Mouse (Mus musculus) CH12.LX (cell line): Measurements from ENCODE around the gene Rin3. TPM values are rescaled to one million over a fixed set of nuclear protein-coding genes. Genes with fewer than 3 reads are reported as not detected.

ENCODE experiments used
- DNase-seq: peaks from one replicate; pipeline ENCODE4 v3.0.0-alpha.2; 2013; ENCODE audit errors: extremely low read depth
- H3K27ac ChIP-seq: 2 replicates; pipeline ENCODE4 v1.5.1; 2012; ENCODE audit warnings: low read depth, mild to moderate bottlenecking, control low read depth, moderate library complexity; ENCODE audit not compliant: insufficient read depth
- H3K27me3 ChIP-seq: replicated peaks from 2 replicates; pipeline ENCODE3; 2012; ENCODE audit warnings: inconsistent platforms
- H3K36me3 ChIP-seq, 2 experiments: replicated peaks in 1 of 2; 2 replicates each; pipeline versions ENCODE3 to v1.6.1; 2012; ENCODE audit warnings: inconsistent platforms in 1 of 2, low read length in 1 of 2, mild to moderate bottlenecking in 1 of 2, mixed read lengths in 1 of 2, moderate library complexity in 1 of 2; ENCODE audit not compliant: control insufficient read depth in 1 of 2, insufficient read depth in 1 of 2
- H3K4me1 ChIP-seq, 2 experiments: 2 replicates each; pipeline ENCODE4 v1.6.1; 2012; ENCODE audit warnings: inconsistent platforms in 1 of 2, moderate library complexity in 1 of 2; ENCODE audit not compliant: insufficient read depth in 2 of 2, control insufficient read depth in 1 of 2
- H3K4me2 ChIP-seq: 2 replicates; pipeline ENCODE4 v1.6.1; 2012; ENCODE audit warnings: low read depth, mild to moderate bottlenecking, control low read depth; ENCODE audit not compliant: poor library complexity, insufficient read depth, severe bottlenecking
- H3K4me3 ChIP-seq, 3 experiments: fragments of 150-350 bp in 1 of 3; sonication (generic) in 1 of 3; replicated peaks in 1 of 3; 2 replicates each; pipeline versions ENCODE3 to v1.5.1; 2011 to 2012; ENCODE audit warnings: low read depth in 2 of 3, low read length in 2 of 3, mild to moderate bottlenecking in 2 of 3, moderate library complexity in 2 of 3, control low read depth in 1 of 3, improper control_type of control experiment in 1 of 3, inconsistent platforms in 1 of 3, mixed read lengths in 1 of 3; ENCODE audit not compliant: poor library complexity in 1 of 3
- H3K79me2 ChIP-seq: replicated peaks from 2 replicates; pipeline ENCODE4 v1.6.1; 2012; ENCODE audit warnings: mild to moderate bottlenecking, moderate library complexity; ENCODE audit not compliant: control insufficient read depth, poor library complexity, insufficient read depth, severe bottlenecking; ENCODE audit errors: extremely low read depth
- H3K9ac ChIP-seq: 2 replicates; pipeline ENCODE4 v1.6.1; 2012; ENCODE audit warnings: low read depth, mild to moderate bottlenecking, control low read depth, moderate library complexity; ENCODE audit not compliant: insufficient read depth
- H3K9me3 ChIP-seq: replicated peaks from 2 replicates; pipeline ENCODE3; 2012; ENCODE audit warnings: low read length, inconsistent platforms, mixed read lengths
- BHLHE40 ChIP-seq: IDR thresholded peaks from 2 replicates; pipeline ENCODE4 v1.6.1; 2011; ENCODE audit warnings: mild to moderate bottlenecking, low read depth, low read length, improper control_type of control experiment
- CHD1 ChIP-seq: IDR thresholded peaks from 2 replicates; pipeline ENCODE4 v1.6.1; 2012; ENCODE audit warnings: low read depth, low read length, improper control_type of control experiment, inconsistent platforms
- CTCF ChIP-seq, 2 experiments: IDR thresholded peaks in 1 of 2; conservative IDR thresholded peaks in 1 of 2; 2 replicates each; pipeline ENCODE4 v1.5.1; 2011 to 2012; ENCODE audit warnings: low read depth in 2 of 2, low read length in 2 of 2, improper control_type of control experiment in 1 of 2, inconsistent platforms in 1 of 2, mild to moderate bottlenecking in 1 of 2, moderate library complexity in 1 of 2
- E2F4 ChIP-seq: IDR thresholded peaks from 2 replicates; pipeline ENCODE4 v1.6.1; 2011; ENCODE audit warnings: low read depth, low read length, improper control_type of control experiment; ENCODE audit not compliant: insufficient replicate concordance
- EP300 ChIP-seq: IDR thresholded peaks from 2 replicates; pipeline ENCODE4 v1.6.1; 2011; ENCODE audit warnings: low read length, improper control_type of control experiment
- ETS1 ChIP-seq: conservative IDR thresholded peaks from 2 replicates; pipeline ENCODE4 v1.6.1; 2012; ENCODE audit warnings: low read depth, mild to moderate bottlenecking, inconsistent platforms, low read length, improper control_type of control experiment, moderate library complexity
- IRF4 ChIP-seq: IDR thresholded peaks from 2 replicates; pipeline ENCODE4 v1.6.1; 2014; ENCODE audit warnings: low read depth, mild to moderate bottlenecking, inconsistent platforms, low read length, improper control_type of control experiment
- JUN ChIP-seq: IDR thresholded peaks from 2 replicates; pipeline ENCODE4 v1.6.1; 2011; ENCODE audit warnings: low read depth, mild to moderate bottlenecking, low read length, improper control_type of control experiment, moderate library complexity; ENCODE audit not compliant: insufficient read depth
- JUND ChIP-seq: conservative IDR thresholded peaks from 2 replicates; pipeline ENCODE4 v1.6.1; 2011; ENCODE audit warnings: low read depth, low read length, improper control_type of control experiment
- MAFK ChIP-seq: IDR thresholded peaks from 2 replicates; pipeline ENCODE4 v1.6.1; 2011; ENCODE audit warnings: low read length, improper control_type of control experiment; ENCODE audit not compliant: insufficient replicate concordance
- MAX ChIP-seq: IDR thresholded peaks from 2 replicates; pipeline ENCODE4 v1.6.1; 2011; ENCODE audit warnings: low read length, improper control_type of control experiment
- MEF2A ChIP-seq: IDR thresholded peaks from 2 replicates; pipeline ENCODE4 v1.6.1; 2014; ENCODE audit warnings: low read depth, mild to moderate bottlenecking, inconsistent platforms, low read length, improper control_type of control experiment, borderline replicate concordance
- MXI1 ChIP-seq: IDR thresholded peaks from 2 replicates; pipeline ENCODE4 v1.6.1; 2011; ENCODE audit warnings: mild to moderate bottlenecking, low read depth, low read length, improper control_type of control experiment
- MYC ChIP-seq: IDR thresholded peaks from 2 replicates; pipeline ENCODE4 v1.6.1; 2011; ENCODE audit warnings: low read depth, mild to moderate bottlenecking, improper control_type of control experiment, low read length
- NRF1 ChIP-seq: IDR thresholded peaks from 2 replicates; pipeline ENCODE4 v1.6.1; 2014; ENCODE audit warnings: low read depth, mild to moderate bottlenecking, inconsistent platforms, low read length, improper control_type of control experiment, moderate library complexity
- PAX5 ChIP-seq: IDR thresholded peaks from 2 replicates; pipeline ENCODE4 v1.6.1; 2012; ENCODE audit warnings: low read length, inconsistent platforms, mixed read lengths
- POLR2A ChIP-seq: IDR thresholded peaks from 2 replicates; pipeline ENCODE4 v1.6.1; 2011; ENCODE audit warnings: low read depth, mild to moderate bottlenecking, improper control_type of control experiment, low read length
- RAD21 ChIP-seq: IDR thresholded peaks from 2 replicates; pipeline ENCODE4 v1.6.1; 2011; ENCODE audit warnings: low read depth, mild to moderate bottlenecking, low read length, improper control_type of control experiment, moderate library complexity
- RCOR1 ChIP-seq: conservative IDR thresholded peaks from 2 replicates; pipeline ENCODE4 v1.6.1; 2012; ENCODE audit warnings: low read depth, mild to moderate bottlenecking, inconsistent platforms, low read length, improper control_type of control experiment
- SMC3 ChIP-seq: IDR thresholded peaks from 2 replicates; pipeline ENCODE4 v1.6.1; 2011; ENCODE audit warnings: low read depth, low read length, improper control_type of control experiment
- TBP ChIP-seq: conservative IDR thresholded peaks from 2 replicates; pipeline ENCODE4 v1.6.1; 2011; ENCODE audit warnings: low read depth, low read length, improper control_type of control experiment
- TCF12 ChIP-seq: IDR thresholded peaks from 2 replicates; pipeline ENCODE4 v1.6.1; 2014; ENCODE audit warnings: low read depth, mild to moderate bottlenecking, inconsistent platforms, low read length, improper control_type of control experiment
- UBTF ChIP-seq: IDR thresholded peaks from 2 replicates; pipeline ENCODE4 v1.6.1; 2012; ENCODE audit warnings: low read depth, mild to moderate bottlenecking, inconsistent platforms, low read length, improper control_type of control experiment, moderate library complexity
- USF2 ChIP-seq: conservative IDR thresholded peaks from 2 replicates; pipeline ENCODE4 v1.6.1; 2011; ENCODE audit warnings: low read depth, low read length, improper control_type of control experiment
- ZC3H11A ChIP-seq: IDR thresholded peaks from 2 replicates; pipeline ENCODE4 v1.6.1; 2012; ENCODE audit warnings: low read depth, mild to moderate bottlenecking, inconsistent platforms, low read length, improper control_type of control experiment
- ZKSCAN1 ChIP-seq: IDR thresholded peaks from 2 replicates; pipeline ENCODE4 v1.6.1; 2012; ENCODE audit warnings: low read depth, inconsistent platforms, low read length, improper control_type of control experiment, borderline replicate concordance
- ZMIZ1 ChIP-seq: IDR thresholded peaks from 2 replicates; pipeline ENCODE4 v1.6.1; 2012; ENCODE audit warnings: low read depth, mild to moderate bottlenecking, inconsistent platforms, low read length, improper control_type of control experiment
- dilution Hi-C: fragments of 300-500 bp; cut with MboI; formaldehyde crosslinking; loops from 2 replicates; pipeline ENCODE4 v1.14.3; 2020; ENCODE audit warnings: low sequenced_read_pairs; ENCODE audit not compliant: extremely low pct_unique_long_range_greater_than_20kb, extremely low pct_ligation_motif_present
- in situ Hi-C: fragments of 300-500 bp; cut with MboI; formaldehyde crosslinking; loops from 3 replicates; pipeline ENCODE4 v1.14.3; 2019; ENCODE audit warnings: low sequenced_read_pairs, low pct_ligation_motif_present, low pct_unique_long_range_greater_than_20kb, mixed read lengths
- polyA plus RNA-seq: library from polyadenylated mRNA; unstranded; fragments of >175 nt; gene quantifications from 2 replicates; pipeline ENCODE4 v1.2.1, GENCODE M21; 2012; ENCODE audit warnings: low read depth; ENCODE audit not compliant: insufficient read length
- total RNA-seq, 2 experiments: library from RNA; depleted of rRNA; stranded (reverse); fragments of 300-350 nt in 1 of 2; fragments of >200 nt in 1 of 2; gene quantifications; 2 replicates each; pipeline ENCODE4 v1.2.3; 2012 to 2014

Rin3 gene
- total and polyA plus RNA-seq, 3 experiments = 2.4 to 10.0 (median 8.4) TPM

DNA sequence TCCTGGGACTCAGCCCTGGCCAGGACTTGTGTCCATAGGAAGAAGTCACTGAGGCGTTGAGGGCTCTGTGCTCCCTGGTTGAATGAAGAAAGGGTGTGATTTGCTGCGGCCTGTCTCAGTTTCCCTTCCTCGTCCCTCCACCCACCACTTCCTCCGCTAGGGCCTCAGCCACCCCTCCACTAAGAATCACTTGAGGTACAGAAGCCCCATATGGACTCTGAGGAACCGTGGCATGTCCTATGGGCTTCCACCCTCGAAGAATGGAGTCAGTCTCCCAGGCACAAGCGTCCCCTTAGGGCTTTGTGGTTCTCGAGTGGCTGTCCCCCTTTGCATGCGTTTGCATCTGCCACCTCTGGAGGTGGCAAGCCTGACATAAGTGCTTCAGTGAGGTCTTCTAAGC is 100.4 kb downstream of the Rin3 start (continued):
- no peak; the same call in 1 of the 2 replicates for TF ChIP-seq RAD21
- no peak for TF ChIP-seq JUND
- TF ChIP-seq E2F4 = no peak
- TF ChIP-seq ZKSCAN1 = no peak

DNA sequence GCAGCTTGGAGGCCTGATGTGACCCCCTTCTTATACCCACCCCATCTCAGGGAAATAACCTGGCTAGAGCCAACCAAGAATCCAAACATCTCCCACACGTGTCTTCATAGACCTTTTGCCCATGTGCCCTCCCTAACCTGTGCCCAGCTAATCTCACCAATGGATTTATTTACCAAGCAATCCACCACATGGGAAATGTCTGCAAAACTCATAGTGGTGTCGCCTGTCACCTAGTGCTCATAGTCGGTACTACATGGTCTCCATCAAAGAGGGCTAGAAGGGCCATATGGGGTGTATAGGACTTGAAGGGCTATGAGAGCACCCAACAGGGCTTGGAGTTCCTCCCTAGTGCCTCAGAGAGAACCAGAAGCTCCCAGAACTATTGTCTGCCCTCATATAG is 102.0 kb downstream of the Rin3 start:
- TF ChIP-seq PAX5 (no peak), MYC (peak; percentile 78), CTCF (conservative IDR thresholded peaks at IDR 0.05 in 1 of 2, IDR thresholded peaks at IDR 0.05 in 1 of 2; ENCODE audit: low read depth in 2 of 2, low read length in 2 of 2) (peak; percentile 91 to 97), MEF2A (peak; percentile 26; the same call in 1 of the 2 replicates), EP300 (no peak), JUN (no peak), RAD21 (peak; percentile 98), JUND (no peak), UBTF (no peak), CHD1 (no peak), BHLHE40 (no peak), IRF4 (0 out of 2 replicates have a peak, but pooled peaks have one; percentile 43), MXI1 (0 out of 2 replicates have a peak, but pooled peaks have one; percentile 43), USF2 (no peak), POLR2A (no peak), MAFK (no peak), RCOR1 (no peak), ZKSCAN1 (no peak), TCF12 (no peak), TBP (no peak), MAX (peak; percentile 52), ZMIZ1 (no peak), ETS1 (no peak), SMC3 (peak; percentile 89), NRF1 (peak; percentile 23; the same call in 1 of the 2 replicates), ZC3H11A (peak; percentile 61)

More for the DNA sequence above, 102.0 kb downstream of the Rin3 start:
- Histone ChIP-seq H3K4me2 (no peak overlapping the region), H3K4me1 (peaks cover 26 to 41% of the 10 kb centered on the region in 2 experiments), H3K9ac (no peak overlapping the region), H3K27ac (no peak overlapping the region), H3K27me3 (no peaks in the 10 kb centered on the region), H3K9me3 (peaks cover 6% of the 10 kb centered on the region), H3K4me3 (no peak overlapping the region), H3K79me2 (no peaks in the 10 kb centered on the region), H3K36me3 (peaks cover 45 to 78% of the 10 kb centered on the region in 2 experiments)
- peak; percentile 62 for DNase-seq
- in situ Hi-C loops = loop anchor here (5.0 to 10.0 kb wide), 4 partner anchors 50 to 400 kb away; partner anchors contain the start of gene Rin3
- dilution Hi-C loops = no loop called here
